Mouse (Mus musculus) layer of hippocampus, postnatal 14 days (tissue): ENCODE measurements at regions not wholly inside any gene's neighbourhood (a gene's known extent, or its start where the extent isn't known, plus 50 kb on each side); places are given as distances from the start of the nearest gene placed in this dataset.

Source experiments
- DNase-seq, 2 experiments: peaks; one replicate each; pipeline ENCODE4 v3.0.0; 2021 to 2022; ENCODE audit warnings: low spot score in 2 of 2, mixed read lengths in 1 of 2

- DNase-seq: no peak
Observed at GRCm38 (mm10) chr2:138640654-138641053, 384.3 kb downstream of the Btbd3 start.

GRCm38 (mm10) chr2:138641335-138641734 lies 385.0 kb downstream of the Btbd3 start:
- no peak for DNase-seq

- no peak for DNase-seq
Observed at GRCm38 (mm10) chr2:138648616-138649015, 392.3 kb downstream of the Btbd3 start.

- DNase-seq: no peak
Observed at GRCm38 (mm10) chr2:138659376-138659775, 403.0 kb downstream of the Btbd3 start.

- DNase-seq: no peak
Observed at GRCm38 (mm10) chr2:138670307-138670706, 413.9 kb downstream of the Btbd3 start.

GRCm38 (mm10) chr2:138674801-138675200 lies 418.4 kb downstream of the Btbd3 start:
- no peak for DNase-seq

GRCm38 (mm10) chr2:138675229-138676065 lies 419.1 kb downstream of the Btbd3 start:
- DNase-seq: no peak

- peak in 1 of 2 experiments; percentile 74 for DNase-seq
Observed at GRCm38 (mm10) chr2:138688140-138688871, 431.9 kb downstream of the Btbd3 start.

- DNase-seq: no peak
Observed at GRCm38 (mm10) chr2:138689497-138689896, 433.1 kb downstream of the Btbd3 start.

GRCm38 (mm10) chr2:138702783-138703182 lies 446.4 kb downstream of the Btbd3 start:
- DNase-seq: no peak

GRCm38 (mm10) chr2:138703943-138704541 lies 447.7 kb downstream of the Btbd3 start:
- no peak for DNase-seq

- DNase-seq: peak; percentile 9
Observed at GRCm38 (mm10) chr2:138708763-138709162, 452.4 kb downstream of the Btbd3 start.

GRCm38 (mm10) chr2:138733846-138734245 lies 477.5 kb downstream of the Btbd3 start:
- no peak for DNase-seq

- DNase-seq: no peak
Observed at GRCm38 (mm10) chr2:138744806-138745205, 488.4 kb downstream of the Btbd3 start.

GRCm38 (mm10) chr2:138760439-138760963 lies 504.1 kb downstream of the Btbd3 start:
- no peak for DNase-seq

GRCm38 (mm10) chr2:138761400-138761799 lies 505.0 kb downstream of the Btbd3 start:
- no peak for DNase-seq

- DNase-seq: no peak
Observed at GRCm38 (mm10) chr2:138766275-138766842, 510.0 kb downstream of the Btbd3 start.

GRCm38 (mm10) chr2:138783781-138784180 lies 527.4 kb downstream of the Btbd3 start:
- DNase-seq: no peak

- peak; percentile 45 to 83 for DNase-seq
Observed at GRCm38 (mm10) chr2:138792711-138793450, 536.5 kb downstream of the Btbd3 start.

- DNase-seq: no peak
Observed at GRCm38 (mm10) chr2:138806196-138806595, 549.8 kb downstream of the Btbd3 start.

- no peak for DNase-seq
Observed at GRCm38 (mm10) chr2:138809767-138810166, 553.4 kb downstream of the Btbd3 start.
